Mouse (Mus musculus) liver (tissue): ENCODE results near the gene Vmn1r76.

Experiments
- DNase-seq: peaks from one replicate; pipeline ENCODE4 v3.0.0-alpha.2; 2020; ENCODE audit warnings: mixed read lengths

The Vmn1r76 gene

GRCm38 (mm10) chr7:11938113-11938512 is at the start of gene Vmn1r76:
Gene Vmn1r76 (minus strand): TSS chr7:11938213.
- no peak for DNase-seq

- no peak for DNase-seq
Measured at GRCm38 (mm10) chr7:11972611-11973010, 34.6 kb upstream of the Vmn1r76 start.

GRCm38 (mm10) chr7:11947991-11948390 is 10.0 kb upstream of the Vmn1r76 start:
- no peak for DNase-seq

GRCm38 (mm10) chr7:11874330-11874729 is 63.7 kb downstream of the Vmn1r76 start, which contains the start of gene Vmn1r75:
Gene Vmn1r75 (plus strand): TSS chr7:11874630.
- DNase-seq, result no peak
